Mouse (Mus musculus): ENCODE data around the gene Gm12695.
A peak's percentile ranks its signal among the peaks of the same experiment; 100 is the strongest.

The Gm12695 gene

DNA sequence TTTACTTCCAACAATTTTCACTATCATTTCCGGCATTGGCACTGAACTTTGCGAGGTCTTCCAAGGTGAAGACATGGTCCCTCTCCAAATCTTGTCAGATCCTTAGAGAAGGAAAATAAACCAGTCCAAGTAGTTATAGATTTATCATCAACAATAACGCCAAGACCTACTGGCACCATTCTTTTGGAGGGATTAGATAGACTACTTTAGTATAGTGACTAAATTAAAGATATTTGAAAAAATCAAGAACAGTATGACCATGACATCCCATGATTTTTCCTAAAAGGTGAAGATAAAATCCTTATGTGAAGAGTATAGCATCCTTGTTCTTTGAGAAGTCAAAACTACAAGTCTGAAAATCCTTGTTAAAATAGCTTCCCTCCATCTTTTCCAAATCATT lies at the start of gene Gm12695:
TSS of gene Gm12695 (minus strand) at position 101 of the 400 bp plus-strand sequence.
- no peak for DNase-seq (ENCODE audit: low read depth, low spot score)

DNA sequence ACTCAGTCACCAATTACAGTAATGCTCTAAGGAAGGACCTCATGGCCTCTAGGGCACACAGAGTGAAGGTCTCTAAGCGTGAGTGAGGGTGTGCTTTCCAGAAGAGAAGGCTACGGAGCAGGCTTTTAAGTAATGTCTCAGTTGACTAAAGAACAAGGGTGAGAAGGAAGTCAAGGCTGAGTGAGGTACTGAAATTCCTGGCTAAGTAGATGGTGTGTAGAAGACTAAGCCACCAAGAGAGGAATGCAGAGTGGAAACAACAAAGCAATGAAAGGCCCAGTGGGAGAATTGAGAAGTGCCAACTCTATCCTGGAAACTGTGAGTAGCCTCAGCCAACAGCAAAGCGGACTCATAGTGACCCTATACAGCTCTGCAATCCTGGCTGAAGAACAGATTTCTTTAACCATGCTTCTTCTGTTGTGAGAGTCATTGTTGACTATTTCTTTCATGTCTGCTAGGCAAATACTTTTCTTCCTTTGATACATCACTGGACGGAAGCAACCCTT lies 40.6 kb upstream of the Gm12695 start:
- DNase-seq (ENCODE audit: low read depth, low spot score), result no peak

DNA sequence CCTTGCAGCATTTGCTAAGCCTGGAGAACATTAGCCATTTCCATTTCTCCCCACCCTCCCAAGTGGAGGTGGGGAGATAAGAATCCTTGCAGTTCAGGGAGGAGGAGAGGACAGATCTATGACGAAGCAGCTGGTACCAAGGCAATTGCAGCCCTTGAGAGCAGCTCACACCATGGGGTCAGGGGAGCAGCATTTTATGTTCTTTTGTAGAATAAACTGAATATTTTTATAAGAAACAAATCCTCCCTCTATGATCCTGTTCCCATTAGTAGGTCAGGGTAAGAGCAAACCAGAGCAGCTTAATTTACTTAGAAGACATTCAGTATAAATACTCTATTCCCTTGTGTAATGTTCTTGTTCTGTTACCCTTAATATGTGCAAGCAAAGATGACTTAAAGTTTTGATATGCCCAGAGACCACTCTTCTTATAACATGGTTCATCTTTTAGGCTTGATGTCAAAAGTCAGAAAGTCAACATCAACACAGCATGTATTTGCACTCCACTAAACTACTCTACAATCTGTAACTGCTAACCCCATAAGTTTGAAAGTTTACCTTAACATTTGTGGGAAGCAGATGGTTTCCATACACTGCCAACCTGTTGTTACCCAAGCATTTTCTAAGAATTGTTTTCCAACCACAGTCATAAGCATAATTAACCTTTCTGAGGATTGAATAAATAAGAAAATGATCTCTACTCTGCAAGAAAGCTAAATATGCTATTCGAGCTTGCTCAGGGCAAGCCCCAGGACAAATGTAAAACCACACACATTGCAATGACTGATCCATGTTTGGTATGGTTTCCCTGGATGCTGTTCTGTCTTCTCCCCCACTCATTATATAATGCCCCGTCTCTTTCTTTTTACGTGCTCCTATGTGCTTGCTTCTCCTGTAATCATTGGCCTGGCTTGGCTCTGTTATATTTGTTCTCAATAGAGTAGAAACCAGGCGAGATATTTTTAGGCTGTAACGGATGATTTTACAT lies 22.1 kb upstream of the Gm12695 start:
- DNase-seq (ENCODE audit: low read depth, low spot score), result no peak

DNA sequence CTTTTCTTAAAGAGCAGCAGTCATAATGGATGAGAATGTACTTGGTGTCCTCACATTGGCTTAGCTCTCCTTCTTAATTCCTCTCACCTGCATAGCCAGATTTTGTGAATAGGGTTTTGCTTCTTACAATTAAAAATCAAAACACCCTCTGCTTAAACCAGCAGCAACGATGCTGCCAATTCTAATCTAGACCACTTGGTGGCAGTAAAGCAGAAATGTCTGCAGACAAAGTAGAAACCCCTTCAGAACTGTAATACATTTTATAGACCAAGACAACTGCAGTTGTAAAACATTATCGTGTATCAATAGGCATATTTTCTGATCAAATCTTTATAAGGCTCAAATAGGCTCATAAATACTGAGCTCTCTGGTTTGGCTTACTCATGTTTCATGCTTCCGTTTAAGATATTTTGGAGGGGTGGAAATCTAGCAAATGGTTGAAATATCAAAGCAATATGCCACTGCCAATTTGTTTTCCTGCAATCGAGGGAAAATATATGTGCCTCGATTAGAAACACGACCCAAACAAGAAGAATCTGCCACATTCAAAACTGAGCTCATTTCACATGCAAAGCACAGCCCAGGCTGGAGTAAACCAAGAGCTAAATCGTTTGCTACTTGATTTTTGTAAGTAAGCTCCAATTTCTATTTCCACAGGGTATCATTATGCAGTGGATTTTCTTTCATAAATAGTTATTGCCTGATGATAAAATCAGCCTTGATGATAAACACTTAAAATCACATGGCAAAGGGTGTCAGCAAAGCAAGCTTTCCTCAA lies 14.6 kb upstream of the Gm12695 start:
- peak; percentile 30 for DNase-seq (ENCODE audit: low read depth, low spot score)

DNA sequence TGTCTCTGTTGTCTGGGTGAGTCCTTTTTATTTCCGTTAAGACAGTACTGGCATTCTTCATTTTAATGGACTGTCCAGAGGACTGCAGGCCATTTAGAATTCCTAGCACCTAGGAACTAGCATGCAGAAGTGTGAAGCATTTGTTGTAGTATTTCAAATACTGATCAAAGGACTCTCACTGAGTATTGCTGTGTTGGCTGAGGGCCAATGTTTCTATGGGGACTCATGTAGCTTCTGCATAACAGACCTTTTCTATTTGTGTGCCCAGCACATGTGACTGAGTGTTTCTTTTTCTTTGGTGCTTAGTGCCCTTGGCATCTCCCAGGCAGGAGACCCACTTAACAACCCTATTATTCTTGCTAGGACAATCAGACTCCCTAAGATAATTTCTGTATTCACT lies 12.6 kb upstream of the Gm12695 start:
- no peak for DNase-seq (ENCODE audit: low read depth, low spot score)

DNA sequence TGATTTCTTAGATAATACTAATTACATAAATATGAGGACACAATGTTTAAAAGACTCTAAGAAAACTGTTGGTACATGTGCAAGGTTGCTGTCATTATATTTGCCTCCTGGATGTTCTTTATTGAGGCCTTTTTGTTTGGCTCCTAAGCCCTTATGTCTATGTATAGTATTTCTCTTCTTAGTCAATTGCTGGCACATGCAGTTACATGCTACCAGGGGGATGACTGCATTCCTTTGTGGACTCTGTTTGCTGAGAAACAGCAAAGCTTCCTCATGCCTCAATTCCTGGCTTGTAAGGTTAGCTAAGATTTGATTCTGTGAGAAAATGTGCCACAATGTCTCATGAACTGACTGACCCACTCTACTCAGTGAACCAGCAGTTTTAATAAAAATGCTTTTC lies 6.3 kb upstream of the Gm12695 start:
- DNase-seq (ENCODE audit: low read depth, low spot score), result no peak

DNA sequence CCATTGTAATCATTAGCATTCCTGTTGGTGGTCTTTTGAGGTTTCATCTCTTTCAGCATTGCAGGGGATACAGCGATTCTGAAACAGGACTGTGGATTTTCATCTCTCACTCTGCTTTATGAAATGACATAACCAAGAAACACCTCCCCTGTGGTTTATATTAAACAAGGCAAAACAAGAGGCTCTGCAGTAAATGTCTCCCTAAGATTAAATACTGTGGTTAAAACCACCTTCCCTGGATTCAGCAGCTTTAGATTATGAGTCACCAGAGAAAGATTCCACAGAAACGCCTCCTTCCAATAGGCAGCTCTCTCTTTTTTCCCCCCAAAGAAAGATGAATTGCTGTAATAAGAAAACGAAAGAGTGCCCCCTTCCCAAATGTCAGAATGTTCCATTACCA lies 4.9 kb upstream of the Gm12695 start:
- DNase-seq (ENCODE audit: low read depth, low spot score), result no peak

DNA sequence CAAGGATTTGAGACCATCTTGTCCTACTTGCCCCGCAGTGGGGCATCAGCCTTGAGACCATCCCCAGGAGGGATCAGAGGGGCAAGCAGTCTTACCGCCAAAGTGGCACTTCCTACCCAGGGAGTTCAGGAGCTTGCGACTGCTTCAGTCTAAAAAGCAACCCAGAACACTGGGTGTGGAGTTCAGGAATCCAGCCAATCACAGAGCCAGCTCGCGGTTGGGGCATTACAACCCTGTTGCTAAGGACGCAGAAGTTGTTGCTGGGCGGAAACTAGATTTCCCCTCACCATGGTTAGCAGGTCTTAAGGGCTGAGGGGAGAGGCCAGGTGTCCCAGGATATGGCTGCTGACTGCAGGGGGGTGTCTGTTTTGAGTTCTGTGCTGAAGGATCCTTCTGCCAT lies 1.6 kb upstream of the Gm12695 start:
- DNase-seq (ENCODE audit: low read depth, low spot score), result peak; percentile 50

DNA sequence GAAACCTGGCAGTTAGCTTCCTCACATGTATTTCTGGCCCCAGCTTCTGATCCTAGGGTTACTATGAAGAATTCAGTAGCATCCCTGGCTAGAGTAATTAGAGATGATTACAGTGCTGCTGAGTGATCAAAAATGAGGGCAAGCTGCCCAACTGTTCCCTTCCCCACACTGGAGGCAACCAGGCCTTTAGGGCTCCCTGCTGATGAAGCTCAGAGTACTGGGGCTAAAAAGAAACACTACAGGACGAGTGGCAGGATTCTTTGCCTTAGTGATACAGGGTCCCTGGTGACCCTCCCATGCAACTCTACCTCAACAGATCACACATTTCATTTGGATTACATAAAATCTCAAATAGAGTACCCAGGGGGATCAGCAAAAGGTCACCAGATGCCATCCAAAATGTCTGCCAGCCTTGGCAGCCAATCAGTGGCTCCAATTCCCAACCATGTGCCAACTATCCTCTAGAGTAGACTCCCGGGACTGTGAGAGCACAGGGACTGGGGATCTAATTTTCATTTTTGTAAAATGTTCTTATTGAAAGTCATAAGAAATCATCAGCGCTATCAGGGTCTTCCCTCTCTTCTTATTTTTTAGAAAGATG lies 11.9 kb downstream of the Gm12695 start:
- no peak for DNase-seq (ENCODE audit: low read depth, low spot score)

DNA sequence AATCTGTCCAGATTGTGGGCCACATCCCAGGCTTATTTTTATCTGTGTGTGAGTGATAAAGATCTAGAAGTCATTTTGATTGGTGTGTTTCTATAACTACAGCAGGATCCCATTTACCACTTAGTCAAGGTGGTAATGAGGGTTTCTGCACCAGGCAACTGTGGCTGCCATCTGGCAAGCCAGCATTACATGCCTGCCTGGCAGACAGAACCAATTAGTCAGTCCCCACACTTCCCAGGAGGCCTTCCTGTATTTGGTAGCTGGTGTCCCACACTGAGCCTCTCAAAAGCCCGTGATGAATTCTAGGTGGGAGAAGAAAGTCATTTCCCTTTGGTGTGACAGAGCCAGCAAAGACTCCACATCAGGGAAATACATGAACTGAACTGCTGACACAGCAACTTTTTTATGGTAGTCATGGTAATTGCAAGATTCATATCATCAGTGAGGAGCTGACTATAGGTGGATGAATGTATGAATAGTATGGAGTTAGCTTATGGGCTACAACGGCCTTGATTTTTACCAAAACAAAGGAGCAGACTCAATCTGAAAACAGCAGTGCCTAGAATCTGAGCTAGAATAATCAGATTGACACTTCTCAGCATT lies 18.5 kb downstream of the Gm12695 start:
- no peak for DNase-seq (ENCODE audit: low read depth, low spot score)

DNA sequence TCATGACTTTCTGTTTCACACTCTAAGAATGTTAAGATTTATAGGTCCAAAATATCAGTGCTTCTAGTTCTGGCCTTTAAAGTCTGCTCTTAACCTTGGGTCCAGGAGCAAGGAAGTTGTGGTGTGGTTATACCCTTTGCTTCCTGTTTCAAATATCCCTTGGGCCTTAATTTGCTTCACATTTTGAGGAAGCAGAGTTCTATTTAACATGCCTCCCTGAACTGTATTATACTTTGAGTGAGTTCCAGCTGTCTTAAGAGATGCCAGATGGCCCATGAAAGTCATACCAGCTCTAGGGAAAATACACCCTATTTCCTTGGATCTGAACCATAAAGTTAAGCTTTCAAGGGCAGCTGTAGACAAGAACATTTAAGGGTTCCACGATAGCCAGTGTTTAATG lies 33.0 kb downstream of the Gm12695 start:
- DNase-seq (ENCODE audit: low read depth, low spot score), result no peak

DNA sequence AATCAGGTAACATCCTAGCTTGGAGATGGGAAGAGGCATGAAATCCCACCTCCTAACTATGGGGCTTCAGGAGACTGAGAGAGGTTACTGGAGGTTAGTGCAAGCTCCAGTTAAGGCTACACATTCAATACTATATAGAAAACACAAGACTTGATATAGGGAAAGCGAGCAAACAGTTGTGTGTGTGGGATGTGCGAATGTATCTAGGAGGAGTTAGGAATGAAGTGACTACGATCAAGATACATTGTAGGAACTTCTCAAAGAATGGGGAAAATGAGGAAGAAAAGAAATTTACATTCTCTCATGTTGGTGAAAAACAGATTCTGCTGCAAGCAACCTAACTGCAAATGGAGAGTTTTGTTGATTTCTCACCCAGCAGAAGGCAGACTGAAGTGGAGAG lies 44.5 kb downstream of the Gm12695 start:
- no peak for DNase-seq (ENCODE audit: low read depth, low spot score)

DNA sequence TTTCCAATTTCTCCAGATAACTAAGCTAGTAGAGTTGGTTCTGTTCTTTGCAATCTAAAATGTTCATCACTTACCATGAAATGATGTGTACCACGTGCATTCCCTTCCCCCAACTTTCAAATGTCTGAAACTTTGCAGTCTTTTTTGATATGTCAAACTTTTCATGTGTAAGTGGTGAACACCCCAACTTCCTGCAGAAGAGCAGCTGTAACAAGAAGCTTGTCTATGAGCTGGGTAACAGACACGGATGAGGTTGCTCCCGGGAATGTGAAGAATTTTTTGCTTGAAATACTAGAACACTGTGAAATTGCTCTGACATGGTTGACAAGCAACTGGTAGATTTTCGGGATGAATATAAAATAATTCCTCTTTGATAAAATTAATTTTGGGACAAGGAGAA lies 55.7 kb downstream of the Gm12695 start:
- no peak for DNase-seq (ENCODE audit: low read depth, low spot score)

DNA sequence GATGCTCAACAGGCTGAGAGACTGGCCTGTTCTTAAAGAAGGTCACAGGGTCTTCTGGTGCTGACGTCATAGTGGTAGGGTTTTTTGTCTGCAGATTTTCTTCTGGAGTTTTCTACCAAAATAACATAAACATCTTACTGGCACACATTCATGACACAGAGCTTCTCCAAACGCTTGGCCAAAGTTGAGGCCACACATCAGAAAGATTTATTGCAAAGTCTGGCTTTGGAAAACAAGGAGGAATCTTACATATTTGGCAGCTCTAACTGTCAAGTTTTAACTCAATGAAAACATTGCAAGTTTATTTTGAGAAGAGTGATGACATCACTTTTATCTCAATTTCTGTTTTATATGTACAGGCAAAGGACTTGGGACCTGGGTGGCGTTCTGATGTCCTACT lies 56.8 kb downstream of the Gm12695 start:
- DNase-seq (ENCODE audit: low read depth, low spot score), result no peak

DNA sequence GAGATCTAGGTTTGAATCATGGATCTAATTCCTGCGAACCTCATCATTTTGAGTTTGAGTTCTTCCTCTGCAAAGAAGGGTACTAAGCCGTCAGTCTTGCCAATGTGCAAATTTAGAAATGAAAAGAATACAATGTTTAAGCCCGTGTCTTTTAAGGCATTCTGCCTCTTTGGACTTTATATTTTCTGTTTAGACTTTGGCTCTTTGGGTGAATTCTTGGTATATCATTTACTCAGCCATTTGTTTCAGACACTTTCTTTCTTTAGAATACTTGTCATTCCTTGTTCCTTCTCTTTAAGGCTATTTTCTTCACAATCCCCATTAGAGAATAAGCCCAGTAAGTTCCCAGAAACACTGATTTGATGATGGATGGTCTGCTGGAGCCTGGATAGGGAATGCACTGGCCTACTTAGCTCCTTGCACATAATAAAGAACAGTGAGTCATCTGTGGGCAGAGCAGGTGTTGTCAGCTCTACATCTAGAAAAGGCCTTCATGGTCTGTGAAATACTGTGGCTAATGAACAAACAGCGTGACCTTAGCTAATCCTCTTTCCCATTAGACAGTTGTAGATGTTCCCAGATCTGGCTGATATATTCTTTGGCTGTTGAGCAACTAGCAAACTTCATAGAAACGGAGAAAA lies 59.5 kb downstream of the Gm12695 start:
- no peak for DNase-seq (ENCODE audit: low read depth, low spot score)

DNA sequence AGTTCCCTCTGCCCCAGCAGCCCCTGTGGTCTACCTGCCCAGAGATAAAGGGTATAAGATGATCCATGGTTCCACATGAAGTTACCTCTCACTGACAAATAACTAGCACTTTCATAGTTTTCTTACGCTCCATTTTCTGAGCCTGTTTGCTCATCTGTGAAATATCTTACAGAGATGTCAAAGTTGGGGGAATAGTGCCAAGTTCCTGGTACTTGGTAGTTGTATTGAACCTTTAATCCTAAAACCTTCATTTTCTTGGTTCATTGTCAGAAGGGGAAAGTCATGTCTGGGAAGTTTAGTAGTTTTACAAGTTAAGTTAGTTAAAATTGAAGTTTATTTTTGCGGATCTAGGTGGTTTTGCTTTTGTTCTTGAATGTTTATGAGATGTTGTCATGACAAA lies 62.7 kb downstream of the Gm12695 start:
- no peak for DNase-seq (ENCODE audit: low read depth, low spot score)

DNA sequence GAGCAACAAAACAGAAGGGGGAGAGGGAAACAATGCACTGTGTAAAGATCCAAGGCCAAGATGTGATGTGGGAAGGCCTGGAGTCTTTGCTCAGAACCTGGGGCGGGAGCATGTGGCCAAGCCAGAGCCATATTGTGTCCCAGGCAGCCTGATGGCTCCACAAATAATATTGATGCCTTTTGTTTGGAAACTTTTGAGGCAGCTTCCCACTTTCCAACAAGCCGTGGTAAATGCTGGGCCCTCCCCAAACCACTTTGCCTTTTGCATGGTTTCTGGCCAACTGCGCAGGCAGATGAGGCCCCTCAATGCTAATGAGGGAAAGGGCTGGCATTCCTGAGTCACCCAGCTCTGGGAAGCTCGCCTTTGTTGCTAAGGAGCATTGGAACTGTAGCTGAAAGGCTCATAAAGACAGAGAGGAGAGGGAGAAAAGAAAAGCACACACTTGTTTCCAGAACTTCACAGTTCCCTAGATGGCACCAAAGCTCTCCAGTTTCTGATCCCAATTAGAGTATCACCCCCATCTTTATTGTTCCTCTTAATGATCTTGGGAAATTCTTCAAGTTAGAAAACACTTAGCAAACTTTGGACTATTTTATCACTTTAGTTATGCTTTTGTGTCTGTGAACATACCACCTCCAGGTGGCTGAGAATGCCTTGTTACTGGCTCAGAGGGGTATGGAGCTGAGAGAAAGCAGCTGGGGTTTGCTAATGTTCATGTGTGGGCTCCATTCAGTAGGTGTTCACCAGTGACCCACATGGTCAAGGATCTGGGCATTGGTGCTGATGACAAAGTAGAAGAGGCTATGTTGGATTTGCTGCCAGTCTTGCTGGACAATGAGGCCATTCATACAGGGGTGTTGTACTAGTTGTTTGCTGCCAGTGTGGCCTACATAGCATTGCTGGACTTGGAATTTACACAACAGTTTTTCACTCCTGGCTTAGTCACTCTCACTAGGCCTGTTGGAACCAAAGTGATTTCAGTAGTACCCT lies 65.7 kb downstream of the Gm12695 start:
- peak; percentile 1 for DNase-seq (ENCODE audit: low read depth, low spot score)

DNA sequence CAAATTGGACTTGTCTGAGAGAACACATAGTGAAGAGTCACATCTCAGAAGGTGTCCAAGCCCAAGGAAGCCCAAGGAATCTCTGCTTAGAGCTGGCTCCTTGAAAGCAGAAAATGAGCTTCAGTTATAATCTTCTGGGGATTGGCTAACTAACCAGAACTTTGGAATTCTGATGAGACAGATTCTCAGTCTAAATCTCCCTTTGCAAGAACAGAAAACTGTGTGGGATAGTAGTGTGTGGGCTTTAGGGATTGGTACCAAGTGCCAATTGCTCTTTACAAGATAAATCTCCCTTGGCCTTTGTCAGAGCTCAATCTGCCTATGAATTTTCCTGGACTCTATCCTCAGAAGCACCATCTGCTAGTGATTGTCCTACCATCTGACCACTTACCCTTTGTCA lies 66.5 kb downstream of the Gm12695 start:
- no peak for DNase-seq (ENCODE audit: low read depth, low spot score)

DNA sequence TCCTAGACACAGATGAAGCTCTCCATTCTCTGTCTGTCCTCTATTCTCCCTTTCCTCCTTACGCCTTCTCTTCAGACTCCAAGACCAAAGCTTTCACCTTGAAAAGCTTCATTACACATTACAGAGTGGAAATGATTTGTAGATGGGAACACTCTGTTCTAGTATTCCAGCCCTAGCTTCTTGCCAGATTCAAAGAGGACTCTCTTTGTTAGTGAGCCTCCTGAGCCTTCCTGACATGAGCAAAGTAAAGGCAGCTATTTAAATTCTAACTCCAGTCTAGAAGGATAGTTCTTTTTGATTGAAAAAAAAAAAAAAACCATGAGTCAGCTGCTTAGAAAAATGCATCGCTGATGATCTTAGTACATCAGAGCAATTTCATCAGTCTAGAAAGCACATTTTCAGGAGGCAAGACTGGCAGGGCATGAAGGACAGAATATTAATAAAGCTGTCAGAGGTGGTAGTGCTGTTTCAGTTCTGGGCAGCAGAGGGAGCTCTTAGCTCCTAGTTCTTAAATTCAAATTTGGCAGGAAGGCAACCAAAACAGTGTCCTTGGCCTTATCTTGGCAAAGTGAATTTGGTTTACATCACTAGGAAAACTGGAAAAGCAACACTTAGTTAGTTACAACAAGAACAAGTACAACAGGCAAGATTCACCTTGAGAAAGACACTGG lies 79.6 kb downstream of the Gm12695 start:
- DNase-seq (ENCODE audit: low read depth, low spot score), result peak; percentile 32

DNA sequence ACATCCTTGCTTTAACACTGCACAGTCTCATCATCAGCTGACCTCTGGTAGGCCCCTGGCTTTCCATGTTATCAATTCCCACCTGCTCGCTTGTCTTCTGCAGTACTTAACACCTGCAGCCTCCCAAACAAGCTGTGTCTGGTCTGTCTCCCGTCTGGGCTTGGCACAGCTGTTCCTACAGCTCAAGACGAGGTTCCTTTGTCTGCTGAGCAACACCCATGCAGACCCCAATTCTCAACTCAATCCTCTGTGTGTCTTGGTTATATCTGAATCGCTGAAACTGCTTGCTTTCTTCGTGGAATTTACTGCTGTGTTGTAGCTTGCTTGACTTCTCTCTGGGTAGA lies 86.8 kb downstream of the Gm12695 start:
- no peak for DNase-seq (ENCODE audit: low read depth, low spot score)

Measured in ZHBTc4 (cell line).